Comparison of ENCODE assay signal across 23 mouse cellular contexts in the genomic region with DNA sequence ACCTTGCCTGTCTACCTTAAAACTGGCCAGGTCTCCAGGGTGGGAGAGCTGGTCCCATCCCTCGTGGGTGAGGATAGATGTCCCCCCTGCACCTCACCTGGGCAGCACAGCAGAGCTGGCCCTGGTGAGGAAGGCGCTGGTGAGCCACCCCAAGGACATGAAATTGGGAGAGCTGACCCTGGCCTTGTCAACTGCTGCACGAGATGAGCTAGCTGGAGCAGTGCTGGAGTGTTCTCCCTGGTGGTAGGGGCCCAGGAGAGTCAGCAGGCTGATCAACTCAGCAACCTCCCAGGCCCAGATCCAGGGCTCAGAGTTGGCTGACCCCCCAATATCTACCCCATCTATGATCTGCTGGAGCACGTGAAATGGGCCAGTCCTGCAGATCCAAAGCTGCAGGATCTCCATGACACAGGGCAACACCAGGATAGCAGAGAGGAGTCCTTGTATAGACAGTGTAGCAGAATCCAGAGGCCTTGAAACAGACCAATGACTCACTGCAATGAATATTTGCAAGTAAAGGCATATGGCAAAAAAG. TPM values are rescaled to one million over a fixed set of nuclear protein-coding genes. Genes with fewer than 3 reads are reported as not detected.
DNase-seq lines count a peak whose midpoint lies in the region.
"Had no signal": no experiment of that assay in that cellular context is flagged by ENCODE, and none has a peak within 500 bp of the region (broad histone marks: within the 10 kb centered on the region; RNA-seq: fewer than 3 reads in every experiment).

No protein-coding gene starts in this region.

- H3K4me1 ChIP-seq in limb, embryonic 10.5 days, result no peaks in the 10 kb centered on the region
- H3K4me1 ChIP-seq: embryonic facial prominence, embryonic 12.5 days; embryonic facial prominence, embryonic 15.5 days; heart, embryonic 12.5 days; heart, embryonic 15.5 days had no signal

- no peak overlapping the region for H3K27ac ChIP-seq in limb, embryonic 10.5 days
- H3K27ac ChIP-seq: embryonic facial prominence, embryonic 12.5 days; embryonic facial prominence, embryonic 15.5 days; gastrocnemius, adult 2 months; heart, embryonic 15.5 days; hindbrain, embryonic 10.5 days; hindbrain, embryonic 14.5 days; hindbrain, postnatal 0 days had no signal

- no peak overlapping the region for H3K4me3 ChIP-seq in limb, embryonic 10.5 days
- H3K4me3 ChIP-seq: embryonic facial prominence, embryonic 12.5 days; embryonic facial prominence, embryonic 15.5 days; gastrocnemius, adult 2 months; heart, embryonic 12.5 days; heart, embryonic 15.5 days; hindbrain, embryonic 10.5 days had no signal

- WGBS in limb, embryonic 10.5 days, result 81% methylated on average over 4 of the region's 4 CpGs

- DNase-seq in adrenal gland, adult (ENCODE audit: inconsistent age in 2 of 2, low spot score in 1 of 2), result peak; percentile 85 to 96
- peak; percentile 22 to 58 for DNase-seq in adrenal gland, adult 18-20 months (ENCODE audit: low spot score in 2 of 2)
- DNase-seq in adrenal gland, postnatal 10 days, result peak; percentile 61
- DNase-seq in adrenal gland, postnatal 36 days, result peak; percentile 70 to 75
- no peak for DNase-seq in limb, embryonic 10.5 days (ENCODE audit: low spot score)
- no peak for DNase-seq in gastrocnemius, postnatal 36 days
- no peak for DNase-seq in urinary bladder, adult 2 months (ENCODE audit: low spot score)
- DNase-seq: cerebellum, adult 18-20 months; cerebellum, adult 9-10 months; cerebellum, postnatal 14 days; forebrain, postnatal 0 days; gastrocnemius, adult 2 months; gastrocnemius, postnatal 14 days; heart, adult 18-20 months; heart, postnatal 10 days; heart, postnatal 36 days had no signal

- H3K27me3 ChIP-seq in limb, embryonic 10.5 days (ENCODE audit: low read depth, poor library complexity, severe bottlenecking), result no peaks in the 10 kb centered on the region
- H3K27me3 ChIP-seq: embryonic facial prominence, embryonic 12.5 days; embryonic facial prominence, embryonic 15.5 days; heart, embryonic 12.5 days; heart, embryonic 15.5 days had no signal

- no peaks in the 10 kb centered on the region for H3K9me3 ChIP-seq in limb, embryonic 10.5 days (replicated peaks)
- H3K9me3 ChIP-seq: embryonic facial prominence, embryonic 12.5 days; embryonic facial prominence, embryonic 15.5 days; heart, embryonic 12.5 days; heart, embryonic 15.5 days; hindbrain, embryonic 10.5 days had no signal

- intact Hi-C loops in gastrocnemius, postnatal 36 days (cut with DNase I), result no loop called here

- no peaks in the 10 kb centered on the region for H3K36me3 ChIP-seq in limb, embryonic 10.5 days
- H3K36me3 ChIP-seq: embryonic facial prominence, embryonic 12.5 days; embryonic facial prominence, embryonic 15.5 days; heart, embryonic 12.5 days; heart, embryonic 15.5 days; hindbrain, embryonic 10.5 days had no signal

RNA-seq across cellular contexts. Expression of gene Ppp1r12a, which starts 17.9 kb away (rescaled TPM):
- total RNA-seq in adrenal gland, adult 18-20 months (2021), result 100 to 1,000 TPM in 1 of 2 experiments, 10 to 100 TPM in 1; 95.9 to 109 TPM
- total RNA-seq in adrenal gland, postnatal 10 days (2021), result 10 to 100 TPM; 83.4 to 92.2 TPM
- total RNA-seq in adrenal gland, postnatal 36 days (2021), result 100 to 1,000 TPM; 102 to 127 TPM
- polyA plus RNA-seq in limb, embryonic 10.5 days (2016; fragmentation: Nextera tagmentation; extraction: Ambion mirVana), result 62.9 and 71.9 TPM in 2 replicates
- 10 to 100 TPM; 20.3 to 20.9 TPM for total RNA-seq in gastrocnemius, postnatal 36 days (2021)
- polyA plus RNA-seq in urinary bladder, adult 2 months (2012; rRNA removed), result 559 and 692 TPM in 2 replicates

Comparison
In these comparisons a context has a peak if more than half of its experiments do, and no peak if none do; other contexts are left out.
1. DNase-seq: peak in adrenal gland, adult (2 of 2), adrenal gland, adult 18-20 months (2 of 2), adrenal gland, postnatal 10 days (single experiment) and adrenal gland, postnatal 36 days (2 of 2); none in limb, embryonic 10.5 days (single experiment), gastrocnemius, postnatal 36 days (0 of 2) and urinary bladder, adult 2 months (single experiment).